Comparison of ENCODE assay signal across 10 mouse cellular contexts in genomic region chr6:72663000-72663399, GRCm38 (mm10). TPM values are rescaled to one million over a fixed set of nuclear protein-coding genes. Genes with fewer than 3 reads are reported as not detected.
DNase-seq lines count a peak whose midpoint lies in the region; ATAC-seq lines count a peak whose summit lies in the region.
"Had no signal": no experiment of that assay in that cellular context is flagged by ENCODE, and none has a peak within 500 bp of the region (broad histone marks: within the 10 kb centered on the region; RNA-seq: fewer than 3 reads in every experiment).

No protein-coding gene starts in this region.

- H3K4me2 ChIP-seq in embryonic facial prominence, embryonic 13.5 days, result no peak overlapping the region
- peak overlapping the region; percentile 6; the same call in 1 of the 2 replicates for H3K4me2 ChIP-seq in intestine, embryonic 14.5 days (ENCODE audit: low read length)
- no peak overlapping the region for H3K4me2 ChIP-seq in liver, embryonic 13.5 days

- H3K4me3 ChIP-seq in embryonic facial prominence, embryonic 13.5 days, result no peak overlapping the region
- H3K4me3 ChIP-seq in intestine, embryonic 14.5 days (ENCODE audit: low read depth, low read length), result no peak overlapping the region
- H3K4me3 ChIP-seq in liver, embryonic 13.5 days (replicated peaks), result no peak overlapping the region

- no peaks in the 10 kb centered on the region for H3K9me3 ChIP-seq in embryonic facial prominence, embryonic 13.5 days
- H3K9me3 ChIP-seq in intestine, embryonic 14.5 days (ENCODE audit: control insufficient read depth, low read length), result no peaks in the 10 kb centered on the region
- no peaks in the 10 kb centered on the region for H3K9me3 ChIP-seq in liver, embryonic 13.5 days (replicated peaks)

- H3K27ac ChIP-seq in embryonic facial prominence, embryonic 13.5 days, result peak overlapping the region; percentile 57
- peak overlapping the region; percentile 82 for H3K27ac ChIP-seq in intestine, embryonic 14.5 days (ENCODE audit: low read depth)
- no peak overlapping the region for H3K27ac ChIP-seq in liver, embryonic 13.5 days

- no peaks in the 10 kb centered on the region for H3K36me3 ChIP-seq in embryonic facial prominence, embryonic 13.5 days
- no peaks in the 10 kb centered on the region for H3K36me3 ChIP-seq in intestine, embryonic 14.5 days (ENCODE audit: control insufficient read depth, insufficient read depth, low read length)
- no peaks in the 10 kb centered on the region for H3K36me3 ChIP-seq in liver, embryonic 13.5 days

- no peaks in the 10 kb centered on the region for H3K27me3 ChIP-seq in embryonic facial prominence, embryonic 13.5 days
- H3K27me3 ChIP-seq in intestine, embryonic 14.5 days (replicated peaks; ENCODE audit: control insufficient read depth, insufficient read depth, low read length), result no peaks in the 10 kb centered on the region
- H3K27me3 ChIP-seq in liver, embryonic 13.5 days, result no peaks in the 10 kb centered on the region

- DNase-seq in kidney, adult 18-20 months, result peak; percentile 30
- no peak for DNase-seq in kidney, adult 11 months
- DNase-seq in intestine, embryonic 14.5 days (ENCODE audit: low spot score), result no peak
- DNase-seq in liver, embryonic 13.5 days, result no peak
- no peak for DNase-seq in gastrocnemius, adult 8-10 months (ENCODE audit: low spot score in 2 of 2)
- DNase-seq in layer of hippocampus, postnatal 36 days, result no peak
- DNase-seq: cerebellum, adult 9-11 months; gastrocnemius, postnatal 25 days had no signal

- no peak for ATAC-seq in embryonic facial prominence, embryonic 13.5 days (ENCODE audit: insufficient number of reproducible peaks, insufficient read depth, low FRiP score, low TSS enrichment, low read depth)
- no peak; the same call in 1 of the 2 replicates for ATAC-seq in intestine, embryonic 14.5 days (replicated peaks; ENCODE audit: low FRiP score, low TSS enrichment, low read depth)
- ATAC-seq in liver, embryonic 13.5 days (ENCODE audit: low read depth), result 0 out of 2 replicates have a peak, but pooled peaks have one; percentile 41
- no peak for ATAC-seq in megakaryocyte, adult 5-6 weeks (ENCODE audit: poor library complexity, severe bottlenecking)

- peaks cover 77% of the 10 kb centered on the region for H3K4me1 ChIP-seq in embryonic facial prominence, embryonic 13.5 days
- peaks cover 59% of the 10 kb centered on the region for H3K4me1 ChIP-seq in intestine, embryonic 14.5 days (replicated peaks; ENCODE audit: control insufficient read depth, insufficient read depth, low read length)
- H3K4me1 ChIP-seq in liver, embryonic 13.5 days (replicated peaks), result peaks cover 33% of the 10 kb centered on the region

- no peak overlapping the region for H3K9ac ChIP-seq in embryonic facial prominence, embryonic 13.5 days
- H3K9ac ChIP-seq in intestine, embryonic 14.5 days (ENCODE audit: low read length), result no peak overlapping the region
- no peak overlapping the region for H3K9ac ChIP-seq in liver, embryonic 13.5 days

- WGBS in embryonic facial prominence, embryonic 13.5 days, result 10% methylated on average over 1 of the region's 1 CpGs
- WGBS in intestine, embryonic 14.5 days, result 8% methylated on average over 1 of the region's 1 CpGs
- WGBS in liver, embryonic 13.5 days (ENCODE audit: insufficient replicate concordance), result 6% methylated on average over 1 of the region's 1 CpGs

RNA-seq across cellular contexts. Expression of gene Tgoln1, which starts 46.2 kb away (rescaled TPM):
- 21.9 and 24.5 TPM in 2 replicates for polyA plus RNA-seq in embryonic facial prominence, embryonic 13.5 days (2015; fragmentation: Nextera tagmentation; extraction: Ambion mirVana)
- polyA plus RNA-seq in intestine, embryonic 14.5 days (2014; fragmentation: Nextera tagmentation; extraction: Ambion mirVana), result 37.6 and 40.8 TPM in 2 replicates
- polyA plus RNA-seq in liver, embryonic 13.5 days (2015; fragmentation: Nextera tagmentation; extraction: Ambion mirVana), result 13.6 and 18.2 TPM in 2 replicates
- total RNA-seq in gastrocnemius, adult 8-10 months (2022), result 10 to 100 TPM; 24.2 to 28.7 (median 25.4) TPM
- 50.5 and 53.2 TPM in 2 replicates for total RNA-seq in megakaryocyte, adult 5-6 weeks (2015)
- 59.1 and 59.6 TPM in 2 replicates for total RNA-seq in megakaryocyte, adult 5-6 weeks (2017)
- total RNA-seq in layer of hippocampus, postnatal 36 days (2021), result 10 to 100 TPM; 88.8 to 91.6 TPM
